Mouse (Mus musculus): ENCODE results near the gene Zfp13.
"Not testable (repeated sequence)": the region's sequence is repeated elsewhere in the genome, so short reads cannot be mapped to it uniquely, and the experiment has no call there.

The Zfp13 gene

DNA sequence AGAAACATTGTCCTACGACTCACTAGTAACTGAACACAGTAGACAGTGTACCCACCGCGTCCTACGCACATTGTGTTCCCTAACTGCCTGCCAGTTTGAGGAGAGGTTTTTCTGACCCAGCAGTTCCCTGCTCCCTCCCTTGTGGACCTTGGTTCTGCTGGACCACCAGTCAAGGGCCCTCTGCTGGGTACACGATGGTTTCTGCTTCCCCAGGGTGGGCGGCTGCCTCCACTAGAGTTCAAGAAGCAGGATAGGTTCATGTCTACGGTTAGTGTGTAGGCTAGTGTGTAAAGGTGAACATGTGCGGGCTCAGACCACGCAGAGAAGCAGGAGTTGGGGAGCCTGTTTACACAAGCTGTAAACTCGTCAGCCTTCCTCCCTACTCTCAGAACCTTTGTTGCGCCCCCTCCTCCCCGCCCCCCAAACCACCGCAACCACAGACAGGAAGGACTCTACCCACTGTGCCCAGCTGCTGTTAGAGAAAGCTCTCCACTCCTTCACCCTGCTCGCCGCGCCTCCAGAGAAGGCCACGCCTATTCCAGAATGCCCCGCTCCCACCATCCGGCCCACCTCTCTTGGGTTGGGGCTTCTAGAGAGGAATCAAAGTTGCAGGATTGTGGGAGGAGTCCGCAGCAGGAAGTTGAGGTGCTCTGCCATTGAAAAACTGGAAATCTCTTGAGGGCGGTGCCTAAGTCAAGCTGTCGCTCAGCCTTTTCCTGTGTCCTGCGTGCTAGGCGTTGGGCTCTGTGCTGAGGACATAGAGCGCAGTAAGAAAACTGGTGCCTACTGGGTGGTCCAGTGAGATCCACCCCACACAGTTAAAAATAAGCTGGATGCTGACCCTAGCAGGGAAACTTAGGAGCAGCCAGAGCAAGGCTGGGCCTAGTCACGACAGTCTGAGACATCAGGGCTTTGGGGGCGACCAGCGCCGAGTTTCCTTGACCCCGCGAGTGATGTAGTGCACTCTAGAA is at the start of gene Zfp13:
Gene Zfp13 (minus strand): TSS at position 906 of the 971 bp plus-strand sequence.
- DNase-seq (ENCODE audit: low spot score) = peak; percentile 87

DNA sequence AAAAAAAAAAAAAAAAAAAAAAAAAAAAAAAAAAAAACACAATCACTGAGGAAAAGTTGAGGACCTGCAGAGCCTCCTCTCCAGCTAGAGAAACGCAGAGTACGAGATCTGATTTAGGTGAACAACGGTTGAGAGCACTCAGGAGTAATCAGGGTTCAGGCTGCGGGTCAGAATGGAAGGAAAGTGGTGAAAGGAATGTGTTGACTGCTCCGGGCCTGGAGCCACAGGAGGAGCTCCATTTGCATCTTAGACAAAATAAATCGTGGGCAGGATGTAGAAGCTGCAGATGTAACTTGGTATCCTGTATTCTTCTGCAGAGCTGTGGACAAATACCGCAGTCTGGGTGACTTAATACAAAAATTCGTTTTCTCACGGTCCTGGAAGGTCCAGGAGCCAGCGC is 46.6 kb upstream of the Zfp13 start:
- DNase-seq (ENCODE audit: low spot score) = no peak

DNA sequence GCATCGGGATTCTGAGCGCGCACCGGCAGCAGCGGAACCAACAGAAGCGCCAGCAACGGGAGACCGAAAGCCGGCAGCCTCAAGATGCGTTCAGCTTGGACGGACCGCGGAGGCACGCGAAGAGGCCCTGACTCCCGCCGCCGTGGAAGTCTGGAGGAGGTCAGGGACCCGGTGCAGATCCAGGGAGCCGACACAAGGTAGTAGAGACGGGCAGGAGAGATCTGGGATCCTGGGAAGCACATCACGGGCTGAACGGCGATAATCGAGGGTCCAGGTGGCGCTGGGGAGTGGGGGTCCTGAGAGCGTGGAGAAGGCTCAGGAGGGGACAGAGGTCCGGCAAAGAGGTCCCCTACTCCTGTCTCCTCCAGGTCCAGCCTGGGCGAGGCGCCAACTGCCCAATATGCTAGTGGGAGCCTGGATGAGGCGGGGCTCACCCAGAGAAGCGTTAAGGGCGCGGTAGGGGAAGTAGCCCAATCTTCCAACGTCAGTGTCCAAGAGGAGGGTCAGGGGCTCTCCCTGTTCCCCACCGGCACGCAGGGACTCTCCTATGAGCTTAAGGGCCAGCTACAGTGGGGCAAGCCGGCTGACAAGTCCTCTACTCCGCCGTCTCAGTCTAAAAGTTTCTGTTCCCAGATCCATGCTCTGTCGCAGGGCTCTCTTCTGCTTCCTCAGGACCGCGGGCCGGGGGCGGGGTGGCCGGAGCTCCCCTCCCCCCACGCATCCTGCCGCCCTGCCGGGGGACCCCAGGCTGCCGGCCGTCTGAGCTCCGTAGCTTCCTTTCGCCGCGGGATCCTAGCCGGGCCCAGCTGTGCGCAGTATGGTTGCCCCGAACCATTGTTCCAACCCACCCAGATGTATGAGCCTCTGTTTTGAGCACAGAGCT is 45.6 kb upstream of the Zfp13 start, which contains the start of gene Mmp25:
Gene Mmp25 (minus strand): TSS at position 665 of the 883 bp plus-strand sequence.
- peak; percentile 39 for DNase-seq (ENCODE audit: low spot score)

DNA sequence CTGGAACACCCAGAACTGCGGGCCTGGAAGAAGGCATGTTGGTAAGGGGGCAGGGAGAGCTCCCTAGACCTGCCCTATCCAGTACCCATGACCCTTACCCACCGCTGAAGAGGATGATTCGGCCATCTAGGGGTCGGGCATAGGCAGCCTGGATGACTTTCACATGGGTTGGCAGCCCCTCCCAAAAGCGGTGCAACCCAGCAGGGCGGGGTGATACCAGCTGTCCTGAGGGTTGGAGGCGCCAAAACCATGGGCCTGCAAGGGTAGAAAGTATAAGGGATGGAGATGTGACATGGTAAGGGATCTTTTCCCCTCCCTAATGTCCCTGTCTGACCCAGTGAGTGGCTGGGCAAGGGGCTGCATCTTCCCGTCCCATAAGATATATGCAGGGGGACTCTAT is 32.0 kb upstream of the Zfp13 start:
- no peak for DNase-seq (ENCODE audit: low spot score)

DNA sequence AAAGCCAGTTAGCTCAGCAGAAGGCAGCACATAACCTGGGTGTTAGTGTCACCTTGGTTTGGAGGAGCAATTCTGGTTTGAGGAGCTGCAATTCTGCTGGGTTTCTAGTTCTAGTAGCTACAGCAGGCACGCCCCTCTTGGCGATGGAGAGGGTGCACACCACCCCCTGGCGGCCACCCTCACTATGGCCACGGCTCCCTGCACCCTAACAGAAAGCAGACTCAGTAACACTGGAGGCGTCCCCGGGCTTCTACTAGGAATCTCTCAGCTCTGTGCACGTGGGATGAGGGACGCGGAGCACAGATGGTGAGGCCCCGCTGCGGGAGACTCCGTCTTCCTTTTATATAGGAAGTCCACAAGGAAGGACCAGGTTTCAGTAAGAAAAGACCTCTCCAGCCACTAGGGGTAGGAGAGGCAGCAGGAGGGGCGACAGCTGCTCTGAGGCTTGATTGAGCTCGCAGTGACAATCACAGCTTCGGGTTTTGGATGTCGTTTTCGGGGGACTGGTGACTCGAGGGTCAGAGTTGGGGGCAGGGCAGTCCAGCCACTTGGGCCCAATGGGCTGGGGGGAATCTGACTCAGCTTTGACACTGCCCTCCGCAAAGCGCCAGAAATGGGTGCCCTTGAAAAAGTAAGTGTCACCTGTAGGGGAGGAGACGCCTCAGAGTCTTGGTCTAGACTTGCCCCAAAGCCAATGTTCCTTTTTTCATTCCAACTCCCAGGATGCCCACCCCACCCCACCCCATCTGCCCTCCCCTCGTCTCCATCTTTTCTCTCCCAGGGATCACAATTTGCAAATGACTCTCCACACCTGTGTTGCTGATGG is 31.1 kb upstream of the Zfp13 start:
- peak; percentile 86 for DNase-seq (ENCODE audit: low spot score)

DNA sequence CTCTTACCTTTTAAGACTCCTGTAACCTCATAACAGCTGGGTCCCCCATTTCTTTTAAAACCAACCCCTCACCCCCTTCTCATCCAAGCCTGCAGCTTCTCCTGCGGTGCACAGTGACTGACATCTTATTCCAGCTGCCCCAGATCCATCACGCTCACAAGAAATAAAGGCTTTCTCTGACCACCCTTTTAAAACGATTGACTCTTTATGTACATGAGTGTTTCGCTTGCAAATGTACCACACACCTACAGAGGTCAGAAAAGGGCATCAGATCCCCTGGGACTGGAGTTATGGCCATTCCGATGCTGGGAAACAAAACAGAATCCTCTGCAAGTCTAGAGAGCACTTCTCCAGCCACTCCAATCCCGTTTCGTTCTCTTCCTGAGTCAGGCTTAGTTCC is 28.5 kb upstream of the Zfp13 start:
- DNase-seq (ENCODE audit: low spot score) = no peak

DNA sequence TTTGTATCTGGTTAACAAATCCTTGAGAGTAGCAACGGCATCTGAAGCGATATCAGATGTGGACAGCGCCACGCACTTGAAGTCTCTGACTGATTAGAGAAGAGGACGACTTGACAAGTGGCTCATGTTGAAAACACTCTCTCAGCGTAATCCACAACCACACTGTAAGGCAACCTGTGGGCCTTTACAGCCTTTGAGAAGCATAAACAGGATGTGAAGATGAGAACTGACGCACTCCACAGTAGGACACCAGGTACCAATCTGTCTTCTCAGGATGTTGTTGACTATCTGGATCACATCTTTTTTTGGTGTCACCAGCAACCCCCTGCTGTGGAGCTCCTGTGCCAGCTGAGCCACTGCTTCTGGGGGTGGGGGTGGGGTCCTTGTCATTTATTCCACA is 21.1 kb upstream of the Zfp13 start:
- no peak for DNase-seq (ENCODE audit: low spot score)

DNA sequence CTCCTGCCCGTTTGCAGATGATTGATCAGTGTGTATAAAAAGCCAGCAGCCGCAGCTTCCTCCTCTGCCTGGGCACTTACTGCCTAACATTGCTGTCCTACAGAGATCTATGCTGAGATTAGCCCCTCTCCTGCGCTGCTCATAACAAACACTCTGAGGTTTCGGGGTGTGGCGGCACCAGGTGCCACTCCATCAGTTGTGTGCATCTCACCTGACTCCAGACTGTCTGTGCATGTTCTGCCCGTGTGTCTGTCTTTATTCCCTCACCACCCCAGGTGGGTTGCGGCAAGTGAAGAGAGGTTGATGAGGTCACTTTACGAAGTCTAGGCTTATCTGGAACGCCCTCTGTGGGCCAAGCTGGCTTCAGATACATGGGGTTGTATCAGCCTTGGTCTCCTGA is 17.8 kb upstream of the Zfp13 start:
- DNase-seq (ENCODE audit: low spot score) = no peak

DNA sequence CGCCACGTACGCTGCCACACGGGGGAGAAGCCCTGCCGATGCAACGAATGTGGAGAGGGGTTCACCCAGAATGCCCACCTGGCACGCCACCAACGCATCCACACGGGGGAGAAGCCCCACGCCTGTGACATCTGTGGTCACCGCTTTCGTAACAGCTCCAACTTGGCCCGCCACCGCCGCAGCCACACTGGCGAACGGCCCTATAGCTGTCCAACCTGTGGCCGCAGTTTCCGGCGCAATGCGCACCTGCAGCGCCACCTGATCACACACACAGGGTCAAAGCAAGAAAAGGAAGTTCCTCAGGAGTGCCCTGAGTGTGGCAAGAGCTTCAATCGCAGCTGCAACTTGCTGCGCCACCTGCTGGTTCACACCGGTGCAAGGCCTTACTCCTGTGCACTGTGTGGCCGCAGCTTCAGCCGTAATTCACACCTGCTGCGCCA is 11.1 kb upstream of the Zfp13 start:
- DNase-seq (ENCODE audit: low spot score) = peak; percentile 61

DNA sequence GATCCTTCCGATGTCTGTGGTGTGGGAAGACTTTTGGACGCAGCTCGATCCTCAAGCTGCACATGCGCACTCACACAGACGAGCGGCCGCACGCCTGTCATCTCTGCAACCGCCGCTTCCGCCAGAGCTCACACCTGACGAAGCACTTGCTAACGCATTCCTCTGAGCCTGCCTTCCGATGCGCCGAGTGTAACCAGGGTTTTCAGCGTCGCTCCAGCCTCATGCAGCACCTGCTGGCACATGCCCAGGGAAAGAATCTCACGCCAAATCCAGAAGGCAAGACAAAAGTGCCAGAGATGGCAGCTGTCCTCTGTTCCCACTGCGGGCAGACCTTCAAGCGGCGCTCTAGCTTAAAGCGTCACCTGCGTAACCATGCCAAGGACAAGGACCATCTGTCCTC is 10.3 kb upstream of the Zfp13 start:
- no peak for DNase-seq (ENCODE audit: low spot score)

DNA sequence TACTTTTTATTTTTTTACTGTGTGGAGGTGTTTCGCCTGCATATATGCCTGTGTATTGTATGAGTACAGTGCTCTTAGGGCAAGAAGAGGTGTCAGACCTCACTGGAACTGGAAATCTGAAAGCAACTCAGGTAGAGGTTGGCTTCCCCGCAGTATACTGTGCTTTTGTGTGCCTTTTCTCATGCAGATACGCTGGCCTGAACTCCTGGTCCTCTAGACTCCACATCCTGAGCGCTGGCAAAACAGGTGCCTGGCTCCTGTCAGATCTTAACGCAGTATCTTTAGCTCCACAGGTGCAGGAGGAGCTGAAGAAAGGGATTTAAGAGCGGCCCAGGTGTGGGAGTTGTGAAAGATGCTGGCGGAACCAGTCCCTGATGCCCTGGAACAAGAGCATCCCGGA is 5.9 kb upstream of the Zfp13 start:
- no peak for DNase-seq (ENCODE audit: low spot score)

DNA sequence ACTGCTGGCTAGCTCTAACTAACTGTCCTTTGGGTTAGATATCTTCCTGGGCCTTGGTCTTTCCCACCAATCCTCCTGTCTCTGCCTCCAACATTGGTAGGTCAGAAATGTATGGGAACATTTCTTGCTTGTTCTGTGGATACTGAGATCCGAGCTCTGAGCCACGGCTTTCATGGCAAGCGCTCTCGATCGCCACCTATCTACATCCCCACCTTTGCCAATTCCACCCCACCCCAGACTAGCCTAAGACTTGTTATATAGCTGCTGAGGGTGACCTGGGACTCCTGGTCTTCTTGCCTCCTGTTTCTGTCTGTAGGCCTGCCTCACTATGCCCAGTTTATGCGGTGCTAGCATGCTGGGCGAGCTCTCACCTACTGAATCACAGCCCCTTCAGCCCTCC is 5.1 kb upstream of the Zfp13 start:
- DNase-seq (ENCODE audit: low spot score) = no peak

DNA sequence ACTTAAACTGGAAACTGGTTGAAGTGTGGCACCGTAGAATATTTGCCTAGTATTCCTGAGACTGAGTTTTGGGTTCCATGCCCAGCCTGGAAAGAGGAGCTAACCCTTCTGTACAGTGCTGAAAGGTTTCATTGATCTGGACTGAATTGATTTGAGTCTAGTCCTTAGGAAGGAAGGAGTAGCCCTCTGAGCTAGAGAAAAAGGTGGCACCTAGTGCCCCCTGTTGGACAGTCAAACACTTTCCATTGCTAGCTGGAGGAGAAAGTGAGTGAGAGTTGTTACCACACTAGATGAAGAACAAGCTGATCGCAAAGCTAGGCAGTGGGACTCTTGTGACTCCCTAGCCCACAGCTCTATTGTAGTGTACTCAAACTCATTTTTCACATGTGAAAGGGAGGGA is 4.3 kb upstream of the Zfp13 start:
- peak; percentile 65 for DNase-seq (ENCODE audit: low spot score)

DNA sequence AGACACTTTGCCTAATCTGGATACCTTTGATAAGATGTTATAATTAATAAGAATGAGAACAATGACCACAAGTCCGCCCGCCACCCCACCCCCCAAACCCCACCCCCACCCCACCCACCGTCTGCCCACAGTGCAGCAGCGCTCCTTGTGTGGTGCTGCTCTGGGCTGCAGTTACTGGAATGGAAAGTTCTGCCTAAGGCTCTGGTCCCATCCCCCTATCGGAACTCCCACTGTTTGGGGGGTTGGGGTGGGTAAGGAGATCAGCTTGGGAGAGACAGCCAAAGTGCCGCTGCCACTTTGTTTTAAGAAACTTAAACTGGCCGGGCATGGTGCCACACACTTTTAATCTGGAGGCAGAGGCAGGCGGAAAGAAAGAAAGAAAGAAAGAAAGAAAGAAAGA is 3.8 kb upstream of the Zfp13 start:
- DNase-seq (ENCODE audit: low spot score) = no peak

DNA sequence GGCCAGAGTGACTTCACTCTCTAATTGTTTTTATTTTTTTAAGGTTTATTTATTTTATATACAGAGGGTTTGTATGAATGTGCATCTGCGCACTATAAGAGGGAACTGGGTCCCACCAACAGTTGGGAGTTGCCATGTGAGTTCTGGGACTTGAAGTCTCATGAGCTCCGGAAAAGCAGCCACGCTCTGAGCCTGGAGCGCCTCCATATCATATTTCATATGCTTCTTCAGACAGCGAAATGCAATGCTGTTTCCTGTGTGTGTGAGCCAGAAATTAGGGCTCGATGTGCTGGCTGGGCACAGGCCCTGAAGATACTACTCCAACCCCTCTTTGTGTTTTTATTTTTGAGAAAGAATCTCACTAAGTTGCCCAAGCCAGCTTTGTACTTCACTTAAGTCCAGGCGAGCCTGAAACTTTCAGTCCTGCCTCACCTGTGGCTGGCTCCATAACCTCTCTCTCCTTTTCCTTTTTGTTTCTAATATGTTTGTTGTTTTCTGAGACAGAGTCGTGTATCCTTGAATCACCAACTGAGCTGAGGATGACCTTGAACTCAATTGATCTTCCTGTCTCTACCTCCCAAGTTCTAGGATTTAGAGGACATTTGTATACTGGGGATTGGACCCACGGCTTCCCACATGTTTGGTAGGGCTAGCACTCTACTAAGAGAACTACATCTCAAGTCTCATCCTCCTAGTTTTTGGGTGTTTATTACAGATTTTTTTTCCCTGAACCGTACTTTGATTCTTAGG is 2.7 kb upstream of the Zfp13 start:
- no peak for DNase-seq (ENCODE audit: low spot score)

DNA sequence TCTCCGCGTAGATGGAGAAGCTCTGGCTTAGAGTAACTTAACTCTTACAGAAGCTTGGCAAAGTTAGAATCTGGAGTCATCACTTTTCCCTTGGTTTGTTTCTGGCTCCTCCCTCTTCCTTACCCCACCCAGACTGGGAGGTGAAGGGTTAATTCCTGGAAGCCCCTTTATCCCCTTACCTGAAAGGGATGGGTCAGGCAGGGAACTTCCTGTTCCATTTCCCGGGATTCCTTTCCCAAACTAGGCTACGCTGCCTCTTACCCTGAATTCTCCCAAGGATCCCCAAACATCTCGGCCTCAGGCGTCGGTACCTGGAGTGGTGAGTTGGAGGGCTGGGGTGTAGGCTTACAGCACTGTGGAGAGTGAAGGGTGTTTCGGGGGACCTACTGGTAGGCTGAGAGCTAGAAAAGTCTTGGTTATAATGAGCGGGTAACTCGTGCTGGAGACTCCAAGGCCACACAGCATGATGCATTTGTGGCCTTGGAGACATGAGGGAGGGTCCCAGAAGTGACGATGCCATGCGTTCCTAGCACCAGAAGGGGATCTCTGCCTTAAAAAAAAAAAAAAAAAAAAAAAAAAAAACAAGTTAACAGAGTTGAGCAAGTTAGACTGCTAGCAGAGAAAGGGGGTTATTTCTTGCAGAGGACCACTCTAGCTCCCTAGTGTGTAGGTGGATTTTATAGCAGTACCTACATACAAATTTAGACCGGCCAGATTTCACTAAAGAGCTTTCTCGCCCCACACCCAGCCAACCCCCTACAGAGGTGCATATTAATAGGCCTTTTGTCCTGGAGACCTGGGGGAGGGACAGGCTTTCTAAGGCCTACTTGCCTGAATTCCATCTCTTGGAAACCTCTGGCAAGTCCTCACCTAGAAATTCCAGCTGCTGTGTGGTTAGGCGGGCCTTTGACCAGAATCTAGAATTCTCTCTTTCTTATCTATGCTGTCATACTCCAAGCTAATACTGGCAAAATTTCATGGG is 1.6 kb upstream of the Zfp13 start, which contains the start of gene Zscan10:
Gene Zscan10 (plus strand): TSS at position 216 of the 982 bp plus-strand sequence.
- no peak for DNase-seq (ENCODE audit: low spot score)

DNA sequence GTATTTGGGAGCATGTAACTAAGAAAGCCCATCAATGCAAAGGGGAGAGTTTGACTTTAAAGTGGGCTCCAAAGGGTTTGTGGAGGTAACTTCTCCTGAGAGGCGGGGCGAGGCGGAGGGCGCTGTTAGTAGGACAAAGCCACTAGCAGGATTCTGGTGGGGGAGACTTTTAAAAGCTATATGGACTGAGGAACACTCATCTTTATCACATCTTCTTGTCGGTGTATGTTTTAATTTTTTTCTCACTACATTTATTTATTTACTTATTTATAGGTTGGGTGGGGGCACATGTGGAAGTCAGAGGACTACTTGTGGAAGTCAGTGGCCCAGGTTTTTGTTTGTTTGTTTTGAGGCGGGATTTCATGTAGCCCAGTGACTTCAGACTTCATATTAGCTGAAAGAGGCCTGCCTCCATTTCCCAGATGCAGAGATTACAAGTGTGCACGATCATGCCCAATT is 347 bp upstream of the Zfp13 start:
- peak; percentile 61 for DNase-seq (ENCODE audit: low spot score)

DNA sequence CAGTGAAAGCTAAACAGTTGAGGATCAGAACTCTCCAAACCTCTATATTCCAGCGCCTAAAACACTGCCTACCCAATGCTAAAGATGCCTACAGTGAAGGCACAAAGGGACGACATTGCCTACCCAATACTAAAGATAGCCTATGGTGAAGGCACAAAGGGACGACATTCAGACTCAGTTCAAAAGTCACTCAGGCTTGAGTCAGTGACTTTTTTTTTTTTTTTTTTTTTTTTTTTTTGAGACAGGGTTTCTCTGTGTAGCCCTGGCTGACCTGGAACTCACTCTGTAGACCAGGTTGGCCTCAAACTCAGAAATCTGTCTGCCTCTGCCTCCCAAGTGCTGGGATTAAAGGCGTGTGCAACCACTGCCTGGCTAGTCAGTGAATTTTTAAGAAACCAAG is 4.1 kb downstream of the Zfp13 start:
- not testable (repeated sequence) for DNase-seq (ENCODE audit: low spot score)

DNA sequence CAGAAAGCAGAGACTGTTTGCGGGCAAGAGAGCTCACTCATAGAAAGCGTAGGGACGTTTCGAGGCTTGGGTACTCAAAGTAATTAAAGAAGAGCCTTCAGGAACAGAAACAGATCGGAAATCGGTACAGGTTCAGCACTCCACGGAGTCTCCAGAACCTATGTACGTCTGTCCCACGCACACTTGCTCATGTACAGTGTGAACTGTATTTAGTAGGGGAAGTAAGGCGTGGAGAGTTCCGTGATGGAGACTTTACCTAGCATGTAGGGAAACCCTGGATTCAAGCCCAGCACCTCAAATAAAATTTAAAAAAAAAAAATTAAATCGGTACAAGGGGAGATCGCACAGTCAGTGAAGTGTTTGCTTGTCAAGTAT is 6.4 kb downstream of the Zfp13 start:
- no peak for DNase-seq (ENCODE audit: low spot score)

Data from retina, embryonic 14.5 days (tissue).